Comparison of ENCODE assay signal across 7 mouse cellular contexts in genomic region chr8:83772701-83773451, GRCm38 (mm10). TPM values are rescaled to one million over a fixed set of nuclear protein-coding genes. Genes with fewer than 3 reads are reported as not detected.
DNase-seq lines count a peak whose midpoint lies in the region; ATAC-seq and TF ChIP-seq lines count a peak whose summit lies in the region.

No protein-coding gene starts in this region.

- intact Hi-C loops in heart, postnatal 14 days (cut with DNase I): no loop called here

- H3K27ac ChIP-seq in bone marrow, adult 2 months (ENCODE audit: control insufficient read depth, insufficient read depth, low read depth, low read length, poor library complexity): peak overlapping the region; percentile 62

- peak; percentile 74 for DNase-seq in MN1 (ENCODE audit: low spot score)
- peak; percentile 29 to 47 for DNase-seq in heart, postnatal 14 days
- DNase-seq in kidney, postnatal 36 days: peak; percentile 52 to 68
- peak; percentile 60 for DNase-seq in lung, postnatal 14 days
- peak; percentile 24 for DNase-seq in right cerebral cortex, postnatal 25 days

- TF ChIP-seq CTCF in bone marrow, adult 2 months (IDR thresholded peaks at IDR 0.05; ENCODE audit: control insufficient read depth, insufficient read depth, low read length): no peak

- H3K4me3 ChIP-seq in bone marrow, adult 2 months (replicated peaks; ENCODE audit: control insufficient read depth, low read depth, low read length): peak overlapping the region; percentile 55

- WGBS in bone marrow, adult 2 months: 22% methylated on average over 25 of the region's 25 CpGs

- no peak for TF ChIP-seq POLR2A in bone marrow, adult 2 months (IDR thresholded peaks at IDR 0.05; ENCODE audit: borderline replicate concordance, control insufficient read depth, low read depth, low read length)

- 0 out of 2 replicates have a peak, but pooled peaks have one; percentile 58 for ATAC-seq in erythroid progenitor cell, adult 5-6 weeks (replicated peaks; ENCODE audit: low FRiP score, poor library complexity, severe bottlenecking)

- H3K4me1 ChIP-seq in bone marrow, adult 2 months (ENCODE audit: control insufficient read depth, insufficient read depth, low read length): peaks cover 2% of the 10 kb centered on the region; the same call in 1 of the 2 replicates

RNA-seq across cellular contexts. Expression of gene Adgre5, which starts 31.8 kb away (rescaled TPM):
- 25.3 and 79.2 TPM in 2 replicates for polyA plus RNA-seq in bone marrow, adult 2 months (2011; ENCODE audit: insufficient read depth, insufficient read length, low replicate concordance, missing spikeins)
- total RNA-seq in erythroid progenitor cell, adult 5-6 weeks (2015; ENCODE audit: low replicate concordance): 34.8 and 54.8 TPM in 2 replicates
- total RNA-seq in erythroid progenitor cell, adult 5-6 weeks (2017; ENCODE audit: low replicate concordance): 28.8 and 29.0 TPM in 2 replicates
- total RNA-seq in heart, postnatal 14 days (2021): 10 to 100 TPM; 56.7 to 59.2 TPM

RNA-seq across cellular contexts. Expression of gene Ddx39, which starts 57.9 kb away (rescaled TPM):
- 74.2 and 81.0 TPM in 2 replicates for polyA plus RNA-seq in bone marrow, adult 2 months (2011; ENCODE audit: insufficient read depth, insufficient read length, low replicate concordance, missing spikeins)
- total RNA-seq in erythroid progenitor cell, adult 5-6 weeks (2015; ENCODE audit: low replicate concordance): 86.5 and 90.1 TPM in 2 replicates
- total RNA-seq in erythroid progenitor cell, adult 5-6 weeks (2017; ENCODE audit: low replicate concordance): 47.4 and 93.2 TPM in 2 replicates
- 10 to 100 TPM; 24.1 to 26.0 TPM for total RNA-seq in heart, postnatal 14 days (2021)

Comparison
In these comparisons a context has a peak if more than half of its experiments do, and no peak if none do; other contexts are left out.
1. Peak in every context shown above with its lines: DNase-seq, ATAC-seq, H3K4me3 ChIP-seq and H3K27ac ChIP-seq.
2. DNase-seq: peak in every context shown above with its lines; median percentile 74 in MN1; 60 in kidney, postnatal 36 days; 60 in lung, postnatal 14 days; 38 in heart, postnatal 14 days; 24 in right cerebral cortex, postnatal 25 days.